Mouse (Mus musculus) heart, embryonic 11.5 days (tissue): ENCODE measurements around the gene Adamts18. TPM values are rescaled to one million over a fixed set of nuclear protein-coding genes. Genes with fewer than 3 reads are reported as not detected.

Experiments used
- ATAC-seq: fragments of 200-750 bp; cut with Nextera tagmentation; replicated peaks from 2 replicates; pipeline ENCODE4 v1.8.0; 2017; ENCODE audit warnings: moderate library complexity; ENCODE audit not compliant: insufficient number of reproducible peaks, low FRiP score, low TSS enrichment
- H3K27ac ChIP-seq: fragments of 300-500 bp; sonication (generic); 2 replicates; pipeline ENCODE4 v1.5.1; 2014; ENCODE audit warnings: mild to moderate bottlenecking, low read depth, low read length
- H3K27me3 ChIP-seq: fragments of 300-500 bp; sonication (generic); 2 replicates; pipeline ENCODE4 v1.6.1; 2014; ENCODE audit warnings: mild to moderate bottlenecking, low read length, mixed read lengths; ENCODE audit not compliant: control insufficient read depth, insufficient read depth
- H3K36me3 ChIP-seq: fragments of 300-500 bp; sonication (generic); 2 replicates; pipeline ENCODE4 v1.6.1; 2014; ENCODE audit warnings: mild to moderate bottlenecking, low read length, moderate library complexity, mixed read lengths; ENCODE audit not compliant: control insufficient read depth, insufficient read depth
- H3K4me1 ChIP-seq: fragments of 300-500 bp; sonication (generic); 2 replicates; pipeline ENCODE4 v1.6.1; 2014; ENCODE audit warnings: low read length; ENCODE audit not compliant: control insufficient read depth, insufficient read depth
- H3K4me2 ChIP-seq: fragments of 300-500 bp; sonication (generic); 2 replicates; pipeline ENCODE4 v1.6.1; 2014; ENCODE audit warnings: mild to moderate bottlenecking, moderate library complexity
- H3K4me3 ChIP-seq: fragments of 300-500 bp; sonication (generic); 2 replicates; pipeline ENCODE4 v1.5.1; 2014; ENCODE audit warnings: low read depth, low read length
- H3K9ac ChIP-seq: fragments of 300-500 bp; sonication (generic); 2 replicates; pipeline ENCODE4 v1.6.1; 2014; ENCODE audit warnings: mild to moderate bottlenecking, low read depth, low read length, moderate library complexity
- H3K9me3 ChIP-seq: fragments of 300-500 bp; sonication (generic); replicated peaks from 2 replicates; pipeline ENCODE4 v1.6.1; 2016; ENCODE audit warnings: low read length; ENCODE audit not compliant: control insufficient read depth
- WGBS: fragments of 180-500 bp; shearing (Covaris S2); extraction: QIAGEN DNeasy Blood & Tissue Kit; methylation state at CpG from one replicate; pipeline ENCODE4 v1.1.7; 2014; ENCODE audit not compliant: insufficient replicate concordance; 5-methylcytosine and 5-hydroxymethylcytosine counted together
- polyA plus RNA-seq: library from polyadenylated mRNA; unstranded; fragments of >200 nt; fragmentation: Nextera tagmentation; extraction: Ambion mirVana; gene quantifications from 2 replicates; pipeline ENCODE4 v1.2.1, GENCODE M21; 2014

Gene Adamts18
- polyA plus RNA-seq, 1 experiment from 2014 or later = 4.6 TPM

- Histone ChIP-seq H3K4me3 (no peak overlapping the region), H3K4me2 (no peak overlapping the region), H3K36me3 (no peaks in the 10 kb centered on the region), H3K9me3 (no peaks in the 10 kb centered on the region), H3K27ac (no peak overlapping the region), H3K27me3 (no peaks in the 10 kb centered on the region), H3K4me1 (no peaks in the 10 kb centered on the region), H3K9ac (no peak overlapping the region)
- WGBS = 78% methylated on average over 11 of the region's 11 CpGs
- ATAC-seq = no peak
Measured at GRCm38 (mm10) chr8:113672599-113673255, 175.8 kb downstream of the Adamts18 start.

- WGBS = 69% methylated on average over 10 of the region's 10 CpGs
- H3K27ac ChIP-seq = no peak overlapping the region
- no peaks in the 10 kb centered on the region for H3K9me3 ChIP-seq
- H3K4me1 ChIP-seq = no peaks in the 10 kb centered on the region
- ATAC-seq = no peak
- no peaks in the 10 kb centered on the region for H3K27me3 ChIP-seq
- no peaks in the 10 kb centered on the region for H3K36me3 ChIP-seq
- H3K4me2 ChIP-seq = no peak overlapping the region
- no peak overlapping the region for H3K4me3 ChIP-seq
- H3K9ac ChIP-seq = no peak overlapping the region
Measured at GRCm38 (mm10) chr8:113669924-113670323, 178.6 kb downstream of the Adamts18 start.

- no peak overlapping the region for H3K27ac ChIP-seq
- no peaks in the 10 kb centered on the region for H3K36me3 ChIP-seq
- no peaks in the 10 kb centered on the region for H3K4me1 ChIP-seq
- H3K9me3 ChIP-seq = no peaks in the 10 kb centered on the region
- 63% methylated on average over 16 of the region's 16 CpGs for WGBS
- no peak overlapping the region for H3K4me2 ChIP-seq
- H3K9ac ChIP-seq = no peak overlapping the region
- ATAC-seq = no peak
- no peaks in the 10 kb centered on the region for H3K27me3 ChIP-seq
- H3K4me3 ChIP-seq = no peak overlapping the region
Measured at GRCm38 (mm10) chr8:113666714-113667432, 181.7 kb downstream of the Adamts18 start.

- no peak overlapping the region for H3K9ac ChIP-seq
- no peaks in the 10 kb centered on the region for H3K4me1 ChIP-seq
- no peaks in the 10 kb centered on the region for H3K27me3 ChIP-seq
- H3K9me3 ChIP-seq = no peaks in the 10 kb centered on the region
- H3K4me3 ChIP-seq = no peak overlapping the region
- no peak for ATAC-seq
- WGBS = 70% methylated on average over 8 of the region's 8 CpGs
- H3K36me3 ChIP-seq = no peaks in the 10 kb centered on the region
- H3K4me2 ChIP-seq = no peak overlapping the region
- H3K27ac ChIP-seq = no peak overlapping the region
Measured at GRCm38 (mm10) chr8:113665951-113666350, 182.6 kb downstream of the Adamts18 start.

DNA sequence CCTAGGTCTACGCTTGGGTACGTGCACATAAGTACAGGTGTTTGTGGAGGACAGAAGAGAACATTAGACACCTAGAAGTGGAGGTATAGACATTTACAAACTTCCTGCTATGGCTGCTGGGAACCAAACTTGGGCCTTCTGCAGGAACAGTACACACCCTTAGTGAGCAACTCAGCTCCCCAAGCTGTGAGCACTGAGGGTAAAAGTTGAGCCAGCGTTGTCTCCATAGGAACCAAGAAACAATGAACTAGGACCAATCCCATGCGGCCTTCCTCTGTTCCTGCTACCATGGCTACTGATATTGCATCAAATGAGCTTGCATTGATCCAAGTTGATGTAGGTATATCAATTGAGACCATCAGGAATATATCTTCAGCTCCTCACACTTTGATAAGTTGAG lies 183.5 kb downstream of the Adamts18 start:
- H3K4me3 ChIP-seq = no peak overlapping the region
- no peak overlapping the region for H3K4me2 ChIP-seq
- WGBS = 61% methylated on average over 4 of the region's 4 CpGs
- no peak for ATAC-seq
- no peaks in the 10 kb centered on the region for H3K36me3 ChIP-seq
- no peaks in the 10 kb centered on the region for H3K4me1 ChIP-seq
- H3K9ac ChIP-seq = no peak overlapping the region
- H3K27me3 ChIP-seq = no peaks in the 10 kb centered on the region
- no peak overlapping the region for H3K27ac ChIP-seq
- H3K9me3 ChIP-seq = no peaks in the 10 kb centered on the region

- no peaks in the 10 kb centered on the region for H3K36me3 ChIP-seq
- no peak overlapping the region for H3K4me2 ChIP-seq
- H3K4me1 ChIP-seq = no peaks in the 10 kb centered on the region
- H3K27me3 ChIP-seq = no peaks in the 10 kb centered on the region
- no peaks in the 10 kb centered on the region for H3K9me3 ChIP-seq
- 5% methylated on average over 2 of the region's 2 CpGs for WGBS
- no peak overlapping the region for H3K4me3 ChIP-seq
- no peak overlapping the region for H3K9ac ChIP-seq
- no peak for ATAC-seq
- H3K27ac ChIP-seq = no peak overlapping the region
Measured at GRCm38 (mm10) chr8:113664544-113664943, 184.0 kb downstream of the Adamts18 start.

DNA sequence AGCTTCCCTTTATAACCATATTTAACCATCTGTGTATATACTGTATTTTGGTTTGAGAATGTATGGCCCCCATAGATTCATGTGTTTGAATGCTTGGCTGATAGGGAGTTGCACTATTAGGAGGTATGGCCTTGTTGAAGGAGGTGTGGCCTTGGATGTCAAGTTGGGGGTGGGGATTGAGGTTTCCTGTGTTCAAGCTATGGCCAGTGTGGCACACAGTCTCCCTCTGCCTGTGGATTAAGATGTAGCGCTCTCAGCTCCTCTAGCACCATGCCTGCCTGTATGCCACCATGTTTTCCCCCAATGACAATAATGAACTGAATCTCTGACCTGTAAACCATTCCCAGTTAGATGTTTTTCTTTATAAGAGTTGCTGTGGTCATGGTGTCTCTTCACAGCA lies 188.4 kb downstream of the Adamts18 start:
- Histone ChIP-seq H3K4me1 (no peaks in the 10 kb centered on the region), H3K27me3 (no peaks in the 10 kb centered on the region), H3K9me3 (no peaks in the 10 kb centered on the region), H3K36me3 (no peaks in the 10 kb centered on the region), H3K9ac (no peak overlapping the region), H3K27ac (no peak overlapping the region), H3K4me3 (no peak overlapping the region), H3K4me2 (no peak overlapping the region)
- no peak for ATAC-seq
- WGBS = 90% methylated on average over 1 of the region's 1 CpGs

- 76% methylated on average over 11 of the region's 11 CpGs for WGBS
- Histone ChIP-seq H3K36me3 (no peaks in the 10 kb centered on the region), H3K27me3 (no peaks in the 10 kb centered on the region), H3K4me3 (no peak overlapping the region), H3K9me3 (no peaks in the 10 kb centered on the region), H3K27ac (no peak overlapping the region), H3K4me2 (no peak overlapping the region), H3K9ac (no peak overlapping the region), H3K4me1 (no peaks in the 10 kb centered on the region)
- ATAC-seq = no peak
Measured at GRCm38 (mm10) chr8:113656681-113657298, 191.7 kb downstream of the Adamts18 start.
